Mouse (Mus musculus) testis, postnatal 10 days (tissue): ENCODE data around the gene Mrpl35.
A peak's percentile ranks its signal among the peaks of the same experiment; 100 is the strongest.
"Not testable (repeated sequence)": the region's sequence is repeated elsewhere in the genome, so short reads cannot be mapped to it uniquely, and the experiment has no call there.

ENCODE experiments used
- DNase-seq: peaks from one replicate; pipeline ENCODE4 v3.0.0; 2021; ENCODE audit warnings: low spot score

Mrpl35 gene

GRCm38 (mm10) chr6:71826869-71827268 is at the start of gene Mrpl35:
Gene Mrpl35, minus strand, starts transcription at chr6:71826969.
- DNase-seq = no peak

- DNase-seq = no peak
Measured at GRCm38 (mm10) chr6:71871396-71871795, 44.6 kb upstream of the Mrpl35 start.

- DNase-seq = no peak
Measured at GRCm38 (mm10) chr6:71868809-71869208, 42.0 kb upstream of the Mrpl35 start.

GRCm38 (mm10) chr6:71867751-71868150 is 41.0 kb upstream of the Mrpl35 start:
- DNase-seq = no peak

DNA sequence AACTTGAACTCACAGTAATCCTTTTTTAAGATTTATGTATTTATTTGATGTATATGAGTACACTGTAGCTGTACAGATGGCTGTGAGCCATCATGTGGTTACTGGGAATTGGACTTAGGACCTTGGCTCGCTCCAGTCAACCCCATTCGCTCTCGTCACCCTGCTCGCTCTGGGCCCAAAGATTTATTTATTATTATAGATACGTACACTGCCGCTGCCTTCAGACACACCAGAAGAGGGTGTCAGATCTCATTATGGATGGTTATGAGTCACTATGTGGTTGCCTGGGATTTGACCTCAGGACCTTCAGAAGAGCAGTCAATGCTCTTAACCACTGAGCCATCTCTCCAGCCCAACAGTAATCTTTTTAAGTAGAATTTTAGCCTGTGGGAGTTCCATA is 20.1 kb upstream of the Mrpl35 start:
- not testable (repeated sequence) for DNase-seq

DNA sequence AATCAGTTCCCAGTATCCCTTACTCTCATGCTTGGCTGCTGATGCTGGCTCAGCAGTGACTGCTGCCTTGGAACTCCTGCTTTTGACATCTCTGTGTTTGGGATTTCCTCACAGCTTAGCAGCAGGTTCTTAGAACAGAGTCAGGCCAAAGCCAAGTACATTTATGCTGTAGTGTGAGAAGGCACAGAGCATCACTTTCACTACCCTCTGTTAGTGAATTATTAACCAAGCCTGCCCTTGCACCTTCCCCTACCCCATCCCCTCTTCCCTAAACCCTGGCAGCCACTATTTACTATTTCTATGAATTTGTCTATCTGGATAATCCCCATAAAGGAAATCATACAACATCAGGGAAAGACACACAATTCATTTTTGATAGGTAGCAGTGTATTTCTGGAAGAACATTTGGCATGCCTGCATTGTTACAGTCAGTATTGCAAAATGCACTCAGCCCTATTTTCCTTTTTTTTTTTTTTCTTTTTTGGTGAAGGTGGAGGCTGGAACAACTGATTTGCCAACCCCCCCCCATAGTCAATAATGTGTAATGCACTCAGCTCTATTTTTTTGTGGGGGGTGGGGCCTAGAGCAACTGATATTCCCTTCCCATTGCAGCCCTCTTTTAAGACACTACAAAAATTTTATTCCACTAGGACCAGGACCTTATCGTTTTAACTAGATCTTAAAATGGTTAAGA is 14.0 kb upstream of the Mrpl35 start:
- DNase-seq = no peak

GRCm38 (mm10) chr6:71839815-71840214 is 13.0 kb upstream of the Mrpl35 start:
- no peak for DNase-seq

DNA sequence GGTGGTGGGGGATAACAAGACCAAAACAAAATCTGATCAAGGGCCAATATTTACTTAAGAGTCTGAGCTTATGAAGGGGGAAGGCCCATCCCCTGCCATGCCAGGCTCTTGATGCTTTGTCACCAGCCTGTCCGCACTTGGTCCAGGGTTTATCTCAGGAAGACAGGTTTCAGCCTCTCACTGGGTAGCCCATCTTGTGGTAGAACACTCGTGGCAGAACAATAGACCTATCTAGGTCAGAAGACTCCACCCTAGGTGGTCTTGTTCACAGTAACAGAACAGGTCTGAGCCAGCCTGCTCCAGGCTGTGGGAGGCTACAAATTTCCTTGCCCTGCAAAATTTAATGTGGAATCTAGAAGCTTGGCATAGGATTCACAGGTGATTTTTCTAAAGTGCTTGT is 10.0 kb upstream of the Mrpl35 start:
- no peak for DNase-seq

- DNase-seq = peak; percentile 92
Measured at GRCm38 (mm10) chr6:71831581-71831960, 4.8 kb upstream of the Mrpl35 start.

DNA sequence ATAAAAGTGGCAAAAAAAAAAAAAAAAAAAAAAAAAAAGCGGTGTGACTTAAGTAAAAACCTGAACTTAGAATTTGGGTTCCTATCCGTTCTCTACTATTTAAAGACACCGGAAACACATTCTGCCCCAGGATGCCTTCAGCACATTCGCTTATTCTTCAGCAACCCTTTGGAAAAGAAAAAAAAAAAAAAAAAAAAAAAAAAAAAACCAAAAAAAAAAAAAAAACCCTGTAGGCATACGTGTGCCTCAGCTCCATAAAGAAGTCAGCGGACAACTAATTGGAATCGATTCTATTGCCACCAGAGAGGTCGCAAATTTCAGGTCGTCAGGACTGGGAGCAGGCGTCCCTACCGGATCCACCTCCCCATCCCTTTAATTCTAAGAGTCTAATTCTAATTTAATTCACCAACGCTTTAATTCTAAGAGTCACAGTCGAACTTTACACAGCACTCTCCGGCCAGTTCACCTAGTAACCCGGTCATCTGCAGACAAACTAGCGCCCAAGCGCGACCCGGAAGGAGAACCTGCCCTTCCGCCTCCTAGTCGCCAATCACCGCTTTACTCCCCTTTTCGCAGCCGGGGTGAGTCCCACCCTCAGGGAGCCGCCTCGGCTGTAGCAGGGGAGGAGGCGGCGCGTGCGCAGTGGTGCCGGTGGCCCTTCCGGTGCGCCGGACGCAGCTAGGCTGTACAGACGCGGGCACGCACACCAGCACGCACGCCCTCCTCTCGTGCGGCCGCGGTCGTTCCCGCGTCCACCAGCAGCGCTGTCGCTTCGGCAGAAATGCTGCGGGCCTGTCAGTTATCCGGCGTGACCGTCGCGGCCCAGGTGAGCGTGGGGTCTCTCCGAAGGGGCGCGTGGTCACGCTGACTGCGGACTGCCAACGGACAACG is 4.2 kb upstream of the Mrpl35 start, which contains the start of gene Immt:
Immt (plus strand) TSS at position 642 of the 891 bp plus-strand sequence.
- peak; percentile 98 for DNase-seq

GRCm38 (mm10) chr6:71829768-71830167 is 3.0 kb upstream of the Mrpl35 start:
- no peak for DNase-seq

GRCm38 (mm10) chr6:71823961-71824360 is 2.8 kb downstream of the Mrpl35 start:
- DNase-seq = no peak

GRCm38 (mm10) chr6:71823488-71823887 is 3.3 kb downstream of the Mrpl35 start:
- peak; percentile 89 for DNase-seq

DNA sequence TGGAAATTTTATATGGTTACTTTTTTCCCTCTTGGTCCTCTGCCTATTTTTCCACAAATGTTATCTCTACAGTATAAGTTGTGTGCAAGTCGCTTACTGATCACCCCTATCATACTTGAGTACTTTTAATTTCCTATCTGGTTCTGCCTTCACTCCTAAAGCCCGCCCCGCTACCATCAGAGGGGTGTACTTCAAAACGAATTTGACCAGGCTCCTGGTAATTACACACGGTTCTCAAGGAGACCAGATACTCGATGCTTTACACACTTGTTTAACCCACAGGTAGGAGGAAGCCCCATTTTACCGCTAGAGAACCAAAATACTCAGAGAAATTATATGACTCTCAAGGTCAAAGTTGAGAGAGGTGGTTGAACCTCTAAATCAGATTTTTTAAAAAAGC is 3.7 kb downstream of the Mrpl35 start:
- DNase-seq = no peak

DNA sequence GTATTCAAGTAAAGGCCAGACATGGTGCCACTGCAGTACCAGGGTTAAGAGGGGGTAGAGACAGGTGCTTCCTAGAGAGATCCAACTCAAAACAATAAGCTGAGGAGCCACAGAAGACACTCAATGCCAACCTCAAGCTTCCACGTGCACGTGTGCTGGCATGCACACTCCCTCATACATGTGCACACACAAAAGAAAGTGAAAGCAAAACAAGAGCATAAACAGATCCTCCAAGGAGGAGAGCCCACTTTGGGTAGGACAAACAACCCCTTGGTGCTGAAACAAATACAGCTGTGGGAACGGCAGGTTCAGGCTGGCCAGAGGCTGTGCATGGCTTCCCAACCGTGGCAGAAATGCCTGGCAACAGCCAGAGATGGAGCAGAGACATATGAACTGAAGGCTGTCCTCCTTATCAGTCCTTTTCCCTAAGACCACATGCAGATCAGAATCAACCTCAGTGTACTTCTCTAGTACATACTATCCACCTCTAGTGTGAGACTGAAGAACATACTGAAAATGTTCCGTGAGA is 6.9 kb downstream of the Mrpl35 start:
- DNase-seq = no peak

DNA sequence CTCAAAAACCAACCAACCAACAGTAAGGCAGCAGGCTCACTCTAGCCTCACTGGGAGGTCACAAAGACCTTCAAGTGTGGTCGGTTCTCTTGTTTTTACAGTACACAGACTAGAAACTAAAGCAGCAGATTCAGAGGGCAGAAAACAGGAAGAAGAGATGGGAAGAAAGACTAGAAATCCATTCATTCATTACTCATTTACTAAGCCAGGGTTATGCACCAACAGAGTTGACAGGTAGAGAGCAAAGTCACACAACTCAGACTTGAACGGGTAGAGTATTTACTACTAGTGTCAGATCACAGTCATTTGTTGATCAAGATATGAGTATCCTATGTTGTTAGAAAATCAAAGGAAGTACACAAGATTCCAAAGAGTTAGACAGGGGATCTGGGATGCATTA is 13.9 kb downstream of the Mrpl35 start:
- no peak for DNase-seq

DNA sequence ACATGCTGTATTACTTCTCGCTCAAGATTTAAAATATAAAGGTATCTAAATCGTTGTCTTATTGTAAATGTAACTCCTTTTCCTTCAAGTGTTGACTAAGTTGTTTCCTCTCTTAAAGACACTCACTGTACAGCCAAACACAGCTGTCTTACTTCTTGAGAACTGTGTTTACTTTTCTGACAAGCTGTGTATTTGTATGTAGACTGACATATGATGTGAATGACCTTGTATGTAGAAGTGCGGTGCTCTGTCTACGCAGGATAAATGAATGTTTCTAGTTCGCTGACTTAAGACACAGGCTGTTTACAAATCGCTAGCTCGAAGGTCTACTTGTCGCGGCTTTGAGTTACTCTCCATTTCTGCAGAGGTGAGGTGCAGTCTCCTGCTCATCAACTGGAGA is 16.9 kb downstream of the Mrpl35 start:
- no peak for DNase-seq

GRCm38 (mm10) chr6:71806713-71807112 is 20.1 kb downstream of the Mrpl35 start:
- no peak for DNase-seq

DNA sequence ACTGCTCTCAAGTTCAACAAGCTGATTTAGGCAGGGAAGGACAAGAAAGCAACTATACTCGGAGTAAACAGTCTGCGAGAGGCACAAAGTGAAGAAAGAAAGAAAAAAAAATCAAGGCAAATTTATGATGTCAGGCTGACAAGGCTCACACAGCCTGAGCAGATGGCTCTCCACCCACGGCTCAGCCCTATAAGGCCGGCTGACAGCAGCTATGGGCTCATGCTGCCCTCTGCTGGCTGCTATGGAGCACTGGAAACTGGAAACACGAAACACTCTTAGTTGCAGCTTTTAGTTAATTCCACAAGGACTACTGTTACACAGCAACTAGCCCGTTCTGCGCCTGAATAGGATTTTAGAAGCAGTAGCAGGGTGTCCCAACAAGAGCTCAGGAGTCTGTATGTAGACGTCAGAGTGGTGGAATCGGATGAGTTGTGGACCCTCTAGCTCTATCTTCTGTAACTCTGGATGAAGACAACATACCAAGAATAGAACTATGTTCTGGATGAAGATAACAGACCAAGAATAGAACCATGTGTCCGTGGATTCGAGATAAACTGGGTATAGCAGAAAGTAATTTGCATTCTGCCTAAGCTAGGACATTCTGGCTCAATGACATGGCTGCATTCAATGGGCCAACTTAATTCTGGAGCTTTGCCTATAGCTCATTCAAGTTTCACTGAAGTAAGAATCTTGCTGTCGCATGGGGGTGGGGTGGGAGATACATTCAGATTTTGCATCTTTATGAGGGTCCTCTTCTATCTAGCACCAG is 22.5 kb downstream of the Mrpl35 start:
- DNase-seq = peak; percentile 75

- no peak for DNase-seq
Measured at GRCm38 (mm10) chr6:71803609-71804008, 23.2 kb downstream of the Mrpl35 start.

DNA sequence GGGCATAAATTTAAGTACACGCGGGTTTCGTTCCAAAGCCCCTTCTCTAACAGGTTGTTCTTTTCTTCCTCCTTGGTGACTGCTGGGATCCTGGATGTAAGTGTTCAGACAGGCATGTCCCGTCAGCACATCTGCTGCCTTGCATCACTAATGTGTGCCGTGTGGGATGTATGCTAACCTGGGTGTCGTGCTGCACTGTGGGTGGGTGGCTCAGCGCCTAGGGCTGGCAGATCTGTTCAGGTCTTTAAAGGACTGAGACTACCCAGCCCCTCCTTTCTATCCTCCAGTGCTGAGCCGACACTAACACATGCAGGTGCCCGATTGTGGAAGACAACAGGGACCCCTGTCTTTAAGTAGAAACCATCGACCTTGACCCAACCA is 25.1 kb downstream of the Mrpl35 start:
- DNase-seq = no peak

DNA sequence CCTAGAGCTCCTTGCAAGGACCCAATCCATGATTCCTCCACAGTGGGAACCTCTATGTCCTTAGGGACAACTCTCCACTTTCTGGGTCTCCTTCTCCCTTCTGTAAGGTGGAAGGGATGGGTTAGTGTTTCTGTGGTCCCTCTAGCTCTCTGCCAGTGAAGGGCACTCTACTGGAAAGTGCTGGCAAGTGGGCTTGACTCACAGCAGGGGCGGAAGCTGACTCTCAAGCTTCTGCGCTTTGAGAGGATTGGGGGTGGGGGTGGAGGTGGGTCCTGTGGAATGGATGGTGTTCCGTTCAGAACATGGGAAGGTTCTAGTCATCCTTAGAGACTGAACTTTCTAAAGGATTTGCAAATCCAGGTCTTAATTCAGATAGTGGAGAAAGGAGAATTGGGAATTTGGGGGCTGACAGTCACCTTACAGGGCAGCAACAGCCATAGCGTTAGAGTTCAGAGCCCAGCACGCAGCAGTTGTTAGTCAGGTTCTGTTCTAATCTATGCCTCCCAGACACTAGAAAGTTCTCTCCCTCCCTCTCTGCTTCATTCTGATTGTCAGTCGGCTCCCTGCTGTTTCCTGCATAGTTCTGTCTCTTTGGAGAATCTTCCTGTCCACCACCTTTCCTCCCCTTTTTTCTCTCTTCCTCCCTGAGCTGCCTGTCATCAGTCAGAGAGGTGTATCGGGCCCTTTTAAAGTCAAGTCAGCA is 25.6 kb downstream of the Mrpl35 start:
- no peak for DNase-seq
